ENCODE assay signal across 8 mouse cellular contexts in the genomic region with DNA sequence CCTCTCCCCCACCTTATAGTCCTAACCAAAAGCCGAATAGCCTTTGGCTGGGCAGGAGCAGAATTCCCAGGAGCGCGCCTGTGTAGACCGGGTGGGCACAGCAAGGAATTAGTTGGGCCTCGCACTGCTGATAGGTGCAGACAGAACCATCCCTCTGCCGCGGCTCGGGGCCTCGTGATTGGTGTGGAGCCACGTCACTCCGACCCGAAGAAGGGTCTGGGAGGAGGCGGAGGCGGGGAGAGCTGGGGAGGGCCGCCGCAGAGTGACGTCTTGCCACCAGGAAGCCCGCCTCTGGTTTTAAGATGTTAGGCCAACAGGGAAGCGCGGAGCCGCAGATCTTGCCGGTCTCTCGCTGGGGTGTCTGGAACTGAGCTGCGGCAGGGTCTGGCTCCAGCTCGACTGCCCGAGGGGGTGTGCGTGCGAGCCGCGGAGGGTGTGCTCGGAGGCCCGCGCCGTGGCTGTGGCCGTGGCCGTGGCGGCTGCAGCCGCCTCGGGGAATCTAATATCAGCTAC. TPM values are rescaled to one million over a fixed set of nuclear protein-coding genes. Genes with fewer than 3 reads are reported as not detected.
DNase-seq lines count a peak whose midpoint lies in the region; ATAC-seq and TF ChIP-seq lines count a peak whose summit lies in the region.

No protein-coding gene starts in this region.

- 0% methylated on average over 38 of the region's 39 CpGs for WGBS in forebrain, embryonic 11.5 days
- WGBS in stomach, postnatal 0 days: under 1% methylated on average over 39 of the region's 39 CpGs

- intact Hi-C loops in heart, postnatal 14 days (cut with DNase I): no loop called here

- peak overlapping the region; percentile 89 for H3K4me2 ChIP-seq in forebrain, embryonic 11.5 days (ENCODE audit: low read depth, low read length, severe bottlenecking)
- peak overlapping the region; percentile 78 for H3K4me2 ChIP-seq in stomach, postnatal 0 days (replicated peaks; ENCODE audit: low read depth)

- ATAC-seq in CD4-positive, CD25-positive, alpha-beta regulatory T cell, adult 4 months: peak; percentile 86
- peak; percentile 98 for ATAC-seq in forebrain, embryonic 11.5 days (replicated peaks; ENCODE audit: low FRiP score)
- peak; percentile 93 for ATAC-seq in stomach, postnatal 0 days (ENCODE audit: low FRiP score, low TSS enrichment)

- DNase-seq in adrenal gland, adult 8-10 months: peak; percentile 72
- peak; percentile 95 for DNase-seq in forebrain, embryonic 11.5 days (ENCODE audit: low spot score)
- DNase-seq in heart, postnatal 14 days: peak; percentile 82
- peak; percentile 90 to 93 for DNase-seq in kidney, postnatal 4 days
- DNase-seq in mesoderm, embryonic 11.5 days (ENCODE audit: low read depth, low spot score): peak; percentile 95
- DNase-seq in stomach, postnatal 0 days (ENCODE audit: low spot score): peak; percentile 79
- DNase-seq in layer of hippocampus, postnatal 14 days (ENCODE audit: low spot score in 2 of 2): no peak

- TF ChIP-seq EP300 in stomach, postnatal 0 days (optimal IDR thresholded peaks at IDR 0.05): no peak

- peak overlapping the region; percentile 46 for H3K4me3 ChIP-seq in forebrain, embryonic 11.5 days (ENCODE audit: low read depth, low read length)
- peak overlapping the region; percentile 59 for H3K4me3 ChIP-seq in stomach, postnatal 0 days (ENCODE audit: low read depth, low read length)

- peak overlapping the region; percentile 24; the same call in 1 of the 2 replicates for H3K9ac ChIP-seq in forebrain, embryonic 11.5 days (ENCODE audit: low read length)
- peak overlapping the region; percentile 53 for H3K9ac ChIP-seq in stomach, postnatal 0 days (ENCODE audit: low read length)

- no peaks in the 10 kb centered on the region for H3K9me3 ChIP-seq in forebrain, embryonic 11.5 days (ENCODE audit: control insufficient read depth, low read length)
- no peaks in the 10 kb centered on the region for H3K9me3 ChIP-seq in stomach, postnatal 0 days (ENCODE audit: control insufficient read depth, low read length)

- H3K27ac ChIP-seq in forebrain, embryonic 11.5 days (ENCODE audit: low read depth, low read length): no peak overlapping the region
- H3K27ac ChIP-seq in stomach, postnatal 0 days (replicated peaks): peak overlapping the region; percentile 30; the same call in 1 of the 2 replicates

- peaks cover 91% of the 10 kb centered on the region for H3K27me3 ChIP-seq in forebrain, embryonic 11.5 days (ENCODE audit: control insufficient read depth, insufficient read depth, low read length)
- peaks cover 10% of the 10 kb centered on the region; the same call in 1 of the 2 replicates for H3K27me3 ChIP-seq in stomach, postnatal 0 days (ENCODE audit: control insufficient read depth, insufficient read depth, low read length)

- TF ChIP-seq CTCF in stomach, postnatal 0 days (IDR thresholded peaks at IDR 0.05; ENCODE audit: low read depth): no peak

- peaks cover 11% of the 10 kb centered on the region; the same call in 1 of the 2 replicates for H3K4me1 ChIP-seq in forebrain, embryonic 11.5 days (replicated peaks; ENCODE audit: control insufficient read depth, insufficient read depth, low read length)
- H3K4me1 ChIP-seq in stomach, postnatal 0 days (replicated peaks; ENCODE audit: control insufficient read depth, insufficient read depth): peaks cover 3% of the 10 kb centered on the region; the same call in 1 of the 2 replicates

- H3K36me3 ChIP-seq in forebrain, embryonic 11.5 days (ENCODE audit: control insufficient read depth, insufficient read depth, low read length): no peaks in the 10 kb centered on the region
- no peaks in the 10 kb centered on the region for H3K36me3 ChIP-seq in stomach, postnatal 0 days (ENCODE audit: control insufficient read depth, insufficient read depth, low read length)

RNA-seq across cellular contexts. Expression of gene Pitx2, which starts 14.0 kb away (rescaled TPM):
- polyA plus RNA-seq in CD4-positive, CD25-positive, alpha-beta regulatory T cell, adult 4 months (2017; shearing (Covaris generic)): under 1 TPM; 0.42 to 0.55 TPM
- under 1 TPM in 2 of 4 experiments, not detected in 2; 0.12 to 0.31 TPM for total RNA-seq in adrenal gland, adult 8-10 months (2022)
- polyA plus RNA-seq in forebrain, embryonic 11.5 days (2014; fragmentation: Nextera tagmentation; extraction: Ambion mirVana): 9.2 and 11.9 TPM in 2 replicates
- total RNA-seq in heart, postnatal 14 days (2021): under 1 TPM; 0.83 to 0.91 TPM
- 9.7 and 10.8 TPM in 2 replicates for polyA plus RNA-seq in stomach, postnatal 0 days (2015; fragmentation: Nextera tagmentation; extraction: Ambion mirVana)
- total RNA-seq in layer of hippocampus, postnatal 14 days (2021): under 1 TPM in 1 of 2 experiments, not detected in 1; 0.45 TPM

Comparison
In these comparisons a context has a peak if more than half of its experiments do, and no peak if none do; other contexts are left out.
1. DNase-seq: peak in adrenal gland, adult 8-10 months (single experiment), forebrain, embryonic 11.5 days (single experiment), heart, postnatal 14 days (2 of 2), kidney, postnatal 4 days (2 of 2), mesoderm, embryonic 11.5 days (single experiment) and stomach, postnatal 0 days (single experiment); none in layer of hippocampus, postnatal 14 days (0 of 2).
2. Peak in every context shown above with its lines, with median percentiles within 50 percentile points of each other: ATAC-seq.